Mouse (Mus musculus): ENCODE measurements around the gene Gm30083. TPM values are rescaled to one million over a fixed set of nuclear protein-coding genes. Genes with fewer than 3 reads are reported as not detected.

The Gm30083 gene
- polyA plus RNA-seq, 1 experiment from 2014 or later, result not detected

- Histone ChIP-seq H3K9ac (no peak overlapping the region), H3K27me3 (replicated peaks) (no peaks in the 10 kb centered on the region), H3K4me2 (no peak overlapping the region), H3K27ac (no peak overlapping the region), H3K36me3 (replicated peaks) (no peaks in the 10 kb centered on the region), H3K9me3 (no peaks in the 10 kb centered on the region), H3K4me3 (no peak overlapping the region), H3K4me1 (no peaks in the 10 kb centered on the region)
- WGBS, result 86% methylated on average over 6 of the region's 6 CpGs
- ATAC-seq (replicated peaks), result no peak
Measured at GRCm38 (mm10) chr14:33993521-33994289, 21.3 kb downstream of the Gm30083 start.

- Histone ChIP-seq H3K27ac (no peak overlapping the region), H3K36me3 (replicated peaks) (no peaks in the 10 kb centered on the region), H3K4me2 (no peak overlapping the region), H3K9me3 (no peaks in the 10 kb centered on the region), H3K9ac (no peak overlapping the region), H3K4me3 (no peak overlapping the region), H3K4me1 (no peaks in the 10 kb centered on the region), H3K27me3 (replicated peaks) (no peaks in the 10 kb centered on the region)
- no peak for ATAC-seq (replicated peaks)
- WGBS, result 91% methylated on average over 9 of the region's 9 CpGs
Measured at GRCm38 (mm10) chr14:33993051-33993450, 21.9 kb downstream of the Gm30083 start.

- Histone ChIP-seq H3K4me1 (no peaks in the 10 kb centered on the region), H3K27ac (no peak overlapping the region), H3K9me3 (no peaks in the 10 kb centered on the region), H3K4me2 (no peak overlapping the region), H3K36me3 (replicated peaks) (no peaks in the 10 kb centered on the region), H3K27me3 (replicated peaks) (no peaks in the 10 kb centered on the region), H3K4me3 (no peak overlapping the region), H3K9ac (no peak overlapping the region)
- no peak for ATAC-seq (replicated peaks)
- 74% methylated on average over 4 of the region's 4 CpGs for WGBS
Measured at GRCm38 (mm10) chr14:33991971-33992370, 23.0 kb downstream of the Gm30083 start.

- Histone ChIP-seq H3K4me3 (no peak overlapping the region), H3K4me2 (no peak overlapping the region), H3K27me3 (replicated peaks) (no peaks in the 10 kb centered on the region), H3K9me3 (no peaks in the 10 kb centered on the region), H3K27ac (no peak overlapping the region), H3K9ac (no peak overlapping the region), H3K36me3 (replicated peaks) (no peaks in the 10 kb centered on the region), H3K4me1 (no peaks in the 10 kb centered on the region)
- WGBS, result 53% methylated on average over 3 of the region's 3 CpGs
- ATAC-seq (replicated peaks), result no peak
Measured at GRCm38 (mm10) chr14:33989201-33989600, 25.8 kb downstream of the Gm30083 start.

- peak within 1 kb of the TSS; percentile 45 for H3K9ac ChIP-seq
- peak within 1 kb of the TSS; percentile 46 for H3K4me3 ChIP-seq
- H3K4me2 ChIP-seq, result peak within 1 kb of the TSS; percentile 95
- H3K36me3 ChIP-seq (replicated peaks), result no peaks in the 10 kb centered on the region
- 0 out of 2 replicates have a peak, but pooled peaks cover 5% of the 10 kb centered on the region for H3K27me3 ChIP-seq (replicated peaks)
- WGBS, result 2% methylated on average over 25 of the region's 25 CpGs
- H3K27ac ChIP-seq, result no peak within 1 kb of the TSS; the same call in 1 of the 2 replicates
- H3K9me3 ChIP-seq, result no peaks in the 10 kb centered on the region
- peak; percentile 71 for ATAC-seq (replicated peaks)
- H3K4me1 ChIP-seq, result peaks cover 9% of the 10 kb centered on the region
Measured at GRCm38 (mm10) chr14:33978604-33979059, 36.4 kb downstream of the Gm30083 start, which contains the start of gene Zfp488. Gene Zfp488, minus strand, starts transcription at chr14:33978764.

- Histone ChIP-seq H3K36me3 (replicated peaks) (no peaks in the 10 kb centered on the region), H3K4me1 (peaks cover 9% of the 10 kb centered on the region), H3K9ac (no peak overlapping the region), H3K9me3 (no peaks in the 10 kb centered on the region), H3K4me2 (peak overlapping the region; percentile 95), H3K27me3 (replicated peaks) (0 out of 2 replicates have a peak, but pooled peaks cover 5% of the 10 kb centered on the region), H3K27ac (no peak overlapping the region; the same call in 1 of the 2 replicates), H3K4me3 (peak overlapping the region; percentile 46; the same call in 1 of the 2 replicates)
- WGBS, result 30% methylated on average over 7 of the region's 7 CpGs
- ATAC-seq (replicated peaks), result peak; percentile 78; the same call in 1 of the 2 replicates
Measured at GRCm38 (mm10) chr14:33977748-33978147, 37.2 kb downstream of the Gm30083 start.

GRCm38 (mm10) chr14:33974752-33975151 lies 40.2 kb downstream of the Gm30083 start:
- H3K4me3 ChIP-seq, result no peak overlapping the region
- no peaks in the 10 kb centered on the region for H3K9me3 ChIP-seq
- no peak overlapping the region for H3K4me2 ChIP-seq
- 0 out of 2 replicates have a peak, but pooled peaks cover 5% of the 10 kb centered on the region for H3K27me3 ChIP-seq (replicated peaks)
- no peaks in the 10 kb centered on the region for H3K36me3 ChIP-seq (replicated peaks)
- no peak overlapping the region for H3K27ac ChIP-seq
- peaks cover 9% of the 10 kb centered on the region for H3K4me1 ChIP-seq
- WGBS, result 61% methylated on average over 5 of the region's 5 CpGs
- H3K9ac ChIP-seq, result no peak overlapping the region
- no peak for ATAC-seq (replicated peaks)

GRCm38 (mm10) chr14:33972679-33973078 lies 42.3 kb downstream of the Gm30083 start:
- Histone ChIP-seq H3K36me3 (replicated peaks) (no peaks in the 10 kb centered on the region), H3K4me2 (no peak overlapping the region), H3K27ac (no peak overlapping the region), H3K9me3 (no peaks in the 10 kb centered on the region), H3K27me3 (replicated peaks) (no peaks in the 10 kb centered on the region), H3K9ac (no peak overlapping the region), H3K4me3 (no peak overlapping the region), H3K4me1 (no peaks in the 10 kb centered on the region)
- 49% methylated on average over 7 of the region's 7 CpGs for WGBS
- ATAC-seq (replicated peaks), result no peak

- ATAC-seq (replicated peaks), result no peak
- Histone ChIP-seq H3K27ac (no peak overlapping the region), H3K27me3 (replicated peaks) (no peaks in the 10 kb centered on the region), H3K9ac (no peak overlapping the region), H3K4me2 (no peak overlapping the region), H3K9me3 (no peaks in the 10 kb centered on the region), H3K36me3 (replicated peaks) (no peaks in the 10 kb centered on the region), H3K4me1 (no peaks in the 10 kb centered on the region), H3K4me3 (no peak overlapping the region)
- WGBS, result 71% methylated on average over 7 of the region's 7 CpGs
Measured at GRCm38 (mm10) chr14:33965675-33966074, 49.3 kb downstream of the Gm30083 start.

GRCm38 (mm10) chr14:33959341-33959740 lies 55.6 kb downstream of the Gm30083 start:
- Histone ChIP-seq H3K4me2 (no peak overlapping the region), H3K4me1 (no peaks in the 10 kb centered on the region), H3K9ac (no peak overlapping the region), H3K27me3 (replicated peaks) (no peaks in the 10 kb centered on the region), H3K36me3 (replicated peaks) (no peaks in the 10 kb centered on the region), H3K9me3 (no peaks in the 10 kb centered on the region), H3K27ac (no peak overlapping the region), H3K4me3 (no peak overlapping the region)
- 14% methylated on average over 9 of the region's 9 CpGs for WGBS
- ATAC-seq (replicated peaks), result no peak

- no peak for ATAC-seq (replicated peaks)
- 56% methylated on average over 3 of the region's 3 CpGs for WGBS
- Histone ChIP-seq H3K9ac (no peak overlapping the region), H3K4me3 (no peak overlapping the region), H3K4me1 (no peaks in the 10 kb centered on the region), H3K27me3 (replicated peaks) (no peaks in the 10 kb centered on the region), H3K4me2 (no peak overlapping the region), H3K36me3 (replicated peaks) (no peaks in the 10 kb centered on the region), H3K9me3 (no peaks in the 10 kb centered on the region), H3K27ac (no peak overlapping the region)
Measured at GRCm38 (mm10) chr14:33958841-33959240, 56.1 kb downstream of the Gm30083 start.

GRCm38 (mm10) chr14:33958186-33958585 lies 56.8 kb downstream of the Gm30083 start:
- Histone ChIP-seq H3K27me3 (replicated peaks) (no peaks in the 10 kb centered on the region), H3K4me1 (no peaks in the 10 kb centered on the region), H3K27ac (no peak overlapping the region), H3K9ac (no peak overlapping the region), H3K9me3 (no peaks in the 10 kb centered on the region), H3K4me2 (no peak overlapping the region), H3K36me3 (replicated peaks) (no peaks in the 10 kb centered on the region), H3K4me3 (no peak overlapping the region)
- WGBS, result 95% methylated on average over 4 of the region's 4 CpGs
- ATAC-seq (replicated peaks), result no peak

- no peak for ATAC-seq (replicated peaks)
- WGBS, result 85% methylated on average over 13 of the region's 13 CpGs
Measured at GRCm38 (mm10) chr14:33956055-33956454, 58.9 kb downstream of the Gm30083 start.

More at GRCm38 (mm10) chr14:33956055-33956454, 58.9 kb downstream of the Gm30083 start:
- Histone ChIP-seq H3K27me3 (replicated peaks) (no peaks in the 10 kb centered on the region), H3K4me1 (no peaks in the 10 kb centered on the region), H3K9me3 (no peaks in the 10 kb centered on the region), H3K36me3 (replicated peaks) (no peaks in the 10 kb centered on the region), H3K27ac (no peak overlapping the region), H3K9ac (no peak overlapping the region), H3K4me2 (no peak overlapping the region), H3K4me3 (no peak overlapping the region)

Data from midbrain, embryonic 15.5 days (tissue).